Mouse (Mus musculus): ENCODE results near the gene Ddx54. TPM values are rescaled to one million over a fixed set of nuclear protein-coding genes. Genes with fewer than 3 reads are reported as not detected.

Ddx54 gene
- polyA plus RNA-seq (2017; shearing (Covaris generic)), result 87.2 TPM

GRCm38 (mm10) chr5:120612442-120612821 lies at the start of gene Ddx54, which contains the start of gene Rita1:
TSS of gene Ddx54 (plus strand) at chr5:120612739.
TSS of gene Rita1 (minus strand) at chr5:120612589.

GRCm38 (mm10) chr5:120588569-120589094 lies 23.9 kb upstream of the Ddx54 start, which contains the start of the genes Tpcn1 and Iqcd:
TSS of gene Tpcn1 (minus strand) at chr5:120588673.
TSS of gene Iqcd (plus strand) at chr5:120589016.

GRCm38 (mm10) chr5:120634131-120634530 lies 21.6 kb downstream of the Ddx54 start, which contains the start of gene Cfap73:
TSS of gene Cfap73 (minus strand) at chr5:120634235.

GRCm38 (mm10) chr5:120648569-120649373 lies 36.2 kb downstream of the Ddx54 start, which contains the start of gene Rasal1:
TSS of gene Rasal1 (plus strand) at chr5:120648812.

Other genes starting within 250 kb of the Ddx54 start
- gene Lhx5, start 181.0 kb upstream of the Ddx54 start, polyA plus RNA-seq (2017; shearing (Covaris generic)), result not detected
- gene Sdsl, start 139.9 kb upstream of the Ddx54 start, polyA plus RNA-seq (2017; shearing (Covaris generic)), result not detected
- gene Sds, start 136.2 kb upstream of the Ddx54 start, polyA plus RNA-seq (2017; shearing (Covaris generic)), result not detected
- 20.0 TPM for gene Plbd2, start 109.1 kb upstream of the Ddx54 start, polyA plus RNA-seq (2017; shearing (Covaris generic))
- 8.4 TPM for gene Slc8b1, start 101.6 kb upstream of the Ddx54 start, polyA plus RNA-seq (2017; shearing (Covaris generic))
- gene Tpcn1, start 24.1 kb upstream of the Ddx54 start, polyA plus RNA-seq (2017; shearing (Covaris generic)), result 13.6 TPM
- 0.90 TPM for gene Iqcd, start 23.7 kb upstream of the Ddx54 start, polyA plus RNA-seq (2017; shearing (Covaris generic))
- gene Rita1, start 150 bp upstream of the Ddx54 start, polyA plus RNA-seq (2017; shearing (Covaris generic)), result 4.0 TPM
- not detected for gene Cfap73, start 21.5 kb downstream of the Ddx54 start, polyA plus RNA-seq (2017; shearing (Covaris generic))
- gene Rasal1, start 36.1 kb downstream of the Ddx54 start, polyA plus RNA-seq (2017; shearing (Covaris generic)), result 8.6 TPM
- gene Dtx1, start 99.2 kb downstream of the Ddx54 start, polyA plus RNA-seq (2017; shearing (Covaris generic)), result 118 TPM
- gene Oas2, start 137.1 kb downstream of the Ddx54 start, polyA plus RNA-seq (2017; shearing (Covaris generic)), result 3.9 TPM
- 3.4 TPM for gene Oas3, start 164.9 kb downstream of the Ddx54 start, polyA plus RNA-seq (2017; shearing (Covaris generic))
- not detected for gene Oas1e, start 182.8 kb downstream of the Ddx54 start, polyA plus RNA-seq (2017; shearing (Covaris generic))
- gene Oas1c, start 199.8 kb downstream of the Ddx54 start, polyA plus RNA-seq (2017; shearing (Covaris generic)), result 5.8 TPM
- gene Oas1f, start 234.6 kb downstream of the Ddx54 start, polyA plus RNA-seq (2017; shearing (Covaris generic)), result not detected
- gene Oas1h, start 248.7 kb downstream of the Ddx54 start, polyA plus RNA-seq (2017; shearing (Covaris generic)), result not detected

Measured in naive thymus-derived CD4-positive, alpha-beta T cell, adult 5 months (primary cell).